Mouse (Mus musculus) ES-E14 (cell line): ENCODE data around the gene Rcbtb2.

Experiments
- HCFC1 ChIP-seq: IDR thresholded peaks from 2 replicates; pipeline ENCODE4 v1.6.1; 2012; ENCODE audit warnings: low read length, inconsistent platforms, borderline replicate concordance; ENCODE audit not compliant: insufficient read depth
- ZC3H11A ChIP-seq: IDR thresholded peaks from 2 replicates; pipeline ENCODE4 v1.6.1; 2012; ENCODE audit warnings: low read depth, mild to moderate bottlenecking, inconsistent platforms, low read length, borderline replicate concordance
- ZNF384 ChIP-seq: IDR thresholded peaks from 2 replicates; pipeline ENCODE4 v1.6.1; 2012; ENCODE audit warnings: low read depth, low read length, inconsistent platforms

- no peak for TF ChIP-seq ZC3H11A
- TF ChIP-seq ZNF384 = no peak
- TF ChIP-seq HCFC1 = no peak
Measured at GRCm38 (mm10) chr14:73173662-73174061, 50.8 kb downstream of the Rcbtb2 start.
